Mouse (Mus musculus) heart, postnatal 4 days (tissue): ENCODE measurements around the gene Tsnax. TPM values are rescaled to one million over a fixed set of nuclear protein-coding genes. Genes with fewer than 3 reads are reported as not detected.

Experiments
- microRNA-seq, 2 experiments: library from miRNA; unstranded; fragments of <30 nt; microRNA quantifications; one replicate each; pipeline ENCODE4 v1.2.0; 2021 to 2022
- total RNA-seq, 2 experiments: library from RNA; stranded (reverse); gene quantifications; 2 replicates each; pipeline ENCODE4 v1.2.3; 2021

The Tsnax gene
- total RNA-seq, 2 experiments from 2014 or later: 71.1 to 77.9 TPM

Small RNAs within 50 kb of the gene (microRNA-seq; reads per million reads assigned to microRNA genes)
- 0 reads per million in 2 experiments for gene Gm22197

Other genes starting within 250 kb of the Tsnax start
- gene Trim67, start 219.9 kb upstream of the Tsnax start, total RNA-seq: under 1 TPM; 0.20 to 0.33 TPM
- gene Gnpat, start 150.0 kb upstream of the Tsnax start, total RNA-seq: 100 to 1,000 TPM; 112 to 115 TPM
- gene 2810004N23Rik, start 149.9 kb upstream of the Tsnax start, total RNA-seq: 10 to 100 TPM; 44.0 to 46.1 TPM
- 10 to 100 TPM; 15.6 to 16.9 TPM for gene Exoc8, start 115.3 kb upstream of the Tsnax start, total RNA-seq
- gene Sprtn, start 115.1 kb upstream of the Tsnax start, total RNA-seq: 10 to 100 TPM; 19.4 to 21.3 TPM
- gene Egln1, start 63.7 kb upstream of the Tsnax start, total RNA-seq: 100 to 1,000 TPM; 112 to 115 TPM
- gene Disc1, start 41.2 kb downstream of the Tsnax start, total RNA-seq: 1 to 10 TPM; 3.9 to 4.4 TPM